In the genomic region with DNA sequence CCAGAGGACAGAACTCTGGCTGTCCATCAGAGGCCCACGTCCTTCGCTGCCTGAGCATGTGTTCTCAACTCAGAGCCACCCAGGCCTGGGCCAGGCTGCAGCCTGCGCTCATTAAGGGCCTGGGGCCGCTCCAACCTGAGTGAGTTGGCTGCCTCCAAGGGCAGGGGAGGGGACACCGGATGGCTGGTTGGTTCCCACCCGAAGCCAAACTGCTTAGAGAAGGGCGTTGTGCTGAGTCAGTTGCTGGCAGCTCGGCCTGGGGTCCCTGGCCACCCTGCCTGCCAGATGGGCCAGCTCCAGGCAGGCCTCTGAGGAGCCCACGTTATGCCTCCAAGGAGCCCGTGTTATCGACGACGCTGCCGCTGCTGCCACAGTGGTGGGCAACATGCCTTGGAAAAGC, we compare ENCODE assay signal across 10 mouse cellular contexts. TPM values are rescaled to one million over a fixed set of nuclear protein-coding genes. Genes with fewer than 3 reads are reported as not detected.
DNase-seq lines count a peak whose midpoint lies in the region; ATAC-seq and TF ChIP-seq lines count a peak whose summit lies in the region.
"Had no signal": no experiment of that assay in that cellular context is flagged by ENCODE, and none has a peak within 500 bp of the region (broad histone marks: within the 10 kb centered on the region; RNA-seq: fewer than 3 reads in every experiment).

No protein-coding gene starts in this region.

- no peak overlapping the region for H3K4me2 ChIP-seq in hindbrain, embryonic 11.5 days (replicated peaks; ENCODE audit: low read depth, low read length)

- WGBS in hindbrain, embryonic 10.5 days = 74% methylated on average over 14 of the region's 14 CpGs
- WGBS in hindbrain, embryonic 11.5 days = 77% methylated on average over 14 of the region's 14 CpGs

- DNase-seq in hindbrain, embryonic 10.5 days (ENCODE audit: low spot score) = no peak
- DNase-seq in hindbrain, embryonic 11.5 days (ENCODE audit: low spot score) = no peak
- DNase-seq in NIH3T3 (ENCODE audit: low read depth) (peak; percentile 70), MN1 (ENCODE audit: low spot score) (no peak)
- DNase-seq in layer of hippocampus, adult 2 months (ENCODE audit: low spot score in 2 of 2) = peak; percentile 46 to 59
- no peak for DNase-seq in thymus, postnatal 14 days

- H3K36me3 ChIP-seq in hindbrain, embryonic 10.5 days = no peaks in the 10 kb centered on the region
- no peaks in the 10 kb centered on the region for H3K36me3 ChIP-seq in hindbrain, embryonic 11.5 days (ENCODE audit: control insufficient read depth, insufficient read depth, low read length)

- 0 out of 2 replicates have a peak overlapping the region, but pooled peaks have one; percentile 35 for H3K27ac ChIP-seq in hindbrain, embryonic 10.5 days
- no peak overlapping the region for H3K27ac ChIP-seq in hindbrain, embryonic 11.5 days (ENCODE audit: low read depth, low read length)
- H3K27ac ChIP-seq in brown adipose tissue, adult 24 weeks (replicated peaks; ENCODE audit: low read depth, low read length) = peak overlapping the region; percentile 97
- H3K27ac ChIP-seq in layer of hippocampus, adult 2 months = peak overlapping the region; percentile 32; the same call in 1 of the 2 replicates
- H3K27ac ChIP-seq: liver, embryonic 14.5 days had no signal

- H3K9ac ChIP-seq in hindbrain, embryonic 11.5 days (ENCODE audit: low read depth, low read length) = no peak overlapping the region
- H3K9ac ChIP-seq: liver, embryonic 14.5 days had no signal

- H3K4me3 ChIP-seq in hindbrain, embryonic 10.5 days = no peak overlapping the region
- no peak overlapping the region for H3K4me3 ChIP-seq in hindbrain, embryonic 11.5 days (ENCODE audit: low read depth, low read length)
- no peak overlapping the region for H3K4me3 ChIP-seq in brown adipose tissue, adult 24 weeks (ENCODE audit: insufficient read depth, low read depth, low read length)
- H3K4me3 ChIP-seq in layer of hippocampus, adult 2 months = no peak overlapping the region

- H3K27me3 ChIP-seq in hindbrain, embryonic 10.5 days (ENCODE audit: insufficient read depth, poor library complexity, severe bottlenecking) = no peaks in the 10 kb centered on the region
- no peaks in the 10 kb centered on the region for H3K27me3 ChIP-seq in hindbrain, embryonic 11.5 days (ENCODE audit: control insufficient read depth, insufficient read depth, low read length)
- H3K27me3 ChIP-seq: Patski had no signal

- ATAC-seq in hindbrain, embryonic 11.5 days (ENCODE audit: low FRiP score) = no peak
- no peak for ATAC-seq in activated CD4-positive, CD25-positive, alpha-beta regulatory T cell, adult 4 months
- ATAC-seq: Patski had no signal

- no peaks in the 10 kb centered on the region for H3K9me3 ChIP-seq in hindbrain, embryonic 10.5 days
- no peaks in the 10 kb centered on the region for H3K9me3 ChIP-seq in hindbrain, embryonic 11.5 days (ENCODE audit: control insufficient read depth, low read length)

- peaks cover 12% of the 10 kb centered on the region for H3K4me1 ChIP-seq in hindbrain, embryonic 10.5 days (replicated peaks)
- H3K4me1 ChIP-seq in hindbrain, embryonic 11.5 days (replicated peaks; ENCODE audit: control insufficient read depth, insufficient read depth, low read length) = no peaks in the 10 kb centered on the region
- peaks cover 14% of the 10 kb centered on the region for H3K4me1 ChIP-seq in brown adipose tissue, adult 24 weeks (ENCODE audit: control insufficient read depth, insufficient read depth, insufficient read length, low read length)

- TF ChIP-seq CTCF in layer of hippocampus, adult 2 months (conservative IDR thresholded peaks at IDR 0.05) = no peak

RNA-seq across cellular contexts. Expression of a gene that starts 44.9 kb away (rescaled TPM):
- polyA plus RNA-seq in hindbrain, embryonic 10.5 days (2016; fragmentation: Nextera tagmentation; extraction: Ambion mirVana) = 32.7 and 34.6 TPM in 2 replicates
- 29.7 and 30.6 TPM in 2 replicates for polyA plus RNA-seq in hindbrain, embryonic 11.5 days (2014; fragmentation: Nextera tagmentation; extraction: Ambion mirVana)
- polyA plus RNA-seq in brown adipose tissue, adult 24 weeks (2012; ENCODE audit: insufficient read depth, insufficient read length, missing spikeins) = 9.7 and 10.0 TPM in 2 replicates
- total RNA-seq in layer of hippocampus, adult 2 months (2021) = 10 to 100 TPM; 26.2 to 27.1 TPM
- 10 to 100 TPM in 1 of 2 experiments, 1 to 10 TPM in 1; 9.8 to 12.4 TPM for polyA plus RNA-seq in activated CD4-positive, CD25-positive, alpha-beta regulatory T cell, adult 4 months (2017; shearing (Covaris generic))

Comparison
In these comparisons a context has a peak if more than half of its experiments do, and no peak if none do; other contexts are left out.
1. DNase-seq: peak in NIH3T3 (single experiment) and layer of hippocampus, adult 2 months (2 of 2); none in hindbrain, embryonic 10.5 days (single experiment), hindbrain, embryonic 11.5 days (single experiment), thymus, postnatal 14 days (single experiment) and MN1 (single experiment).